Mouse (Mus musculus) 416B (cell line): ENCODE data around the gene Cacna2d3.

ENCODE experiments used
- DNase-seq: peaks from one replicate; pipeline ENCODE4 v3.0.0; 2011; ENCODE audit warnings: low read depth

Gene Cacna2d3

DNA sequence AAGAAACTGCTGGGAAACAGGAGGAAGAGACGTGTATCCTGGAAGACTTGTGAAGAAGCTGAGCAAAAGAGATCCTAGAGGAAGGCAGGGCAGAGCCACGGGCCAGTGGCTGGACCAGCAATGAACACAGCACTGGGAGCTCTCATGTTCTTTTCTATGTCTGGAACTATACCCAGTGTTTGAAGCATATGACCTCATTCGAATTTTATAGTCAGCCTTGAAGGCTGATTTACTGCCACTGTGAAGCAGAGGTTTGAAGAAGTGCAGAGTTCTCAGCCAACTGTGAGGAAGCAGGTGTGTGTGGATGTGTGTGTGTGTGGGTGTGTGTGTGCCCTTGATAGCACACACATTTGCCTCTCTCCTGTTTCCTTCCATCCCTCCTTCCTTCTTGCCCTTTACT is 483.2 kb downstream of the Cacna2d3 start:
- no peak for DNase-seq

DNA sequence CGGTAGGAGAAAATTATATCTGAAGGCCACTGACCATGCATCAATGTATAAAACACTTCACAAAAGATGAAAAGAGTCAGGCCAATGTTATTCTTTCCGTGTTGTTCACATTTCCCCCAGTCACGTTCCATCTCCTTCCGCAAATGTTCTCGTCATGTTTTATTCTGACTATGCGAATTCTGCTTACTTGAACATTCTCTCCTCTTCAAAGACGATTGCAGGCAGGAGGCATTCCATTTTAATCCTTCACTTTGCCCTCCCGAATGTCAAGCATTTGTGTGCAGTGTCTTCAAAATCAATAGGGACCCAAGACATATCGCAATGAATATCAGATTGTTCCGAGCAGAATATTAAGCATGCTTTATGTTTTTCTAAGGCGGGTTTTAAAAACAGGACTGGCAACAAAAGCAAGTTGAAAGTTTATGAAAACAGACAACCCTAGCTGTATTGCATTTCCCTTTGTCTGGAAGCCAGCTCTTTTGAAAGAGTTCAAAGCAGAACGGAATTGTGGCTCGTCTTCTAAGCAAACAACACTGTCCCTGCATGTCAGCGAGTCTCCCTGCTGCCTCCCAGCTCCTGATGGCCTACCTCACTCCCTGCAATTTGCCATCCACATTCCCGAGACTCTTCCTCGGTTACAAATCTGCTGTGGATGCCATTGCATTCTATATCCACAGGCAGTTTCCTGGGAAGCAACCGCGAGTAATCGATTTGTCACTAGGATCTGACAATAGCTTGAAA is 492.5 kb downstream of the Cacna2d3 start:
- DNase-seq = no peak

- no peak for DNase-seq
Measured at GRCm38 (mm10) chr14:29228471-29228870, 493.2 kb downstream of the Cacna2d3 start.

GRCm38 (mm10) chr14:29227959-29228358 is 493.7 kb downstream of the Cacna2d3 start:
- no peak for DNase-seq

DNA sequence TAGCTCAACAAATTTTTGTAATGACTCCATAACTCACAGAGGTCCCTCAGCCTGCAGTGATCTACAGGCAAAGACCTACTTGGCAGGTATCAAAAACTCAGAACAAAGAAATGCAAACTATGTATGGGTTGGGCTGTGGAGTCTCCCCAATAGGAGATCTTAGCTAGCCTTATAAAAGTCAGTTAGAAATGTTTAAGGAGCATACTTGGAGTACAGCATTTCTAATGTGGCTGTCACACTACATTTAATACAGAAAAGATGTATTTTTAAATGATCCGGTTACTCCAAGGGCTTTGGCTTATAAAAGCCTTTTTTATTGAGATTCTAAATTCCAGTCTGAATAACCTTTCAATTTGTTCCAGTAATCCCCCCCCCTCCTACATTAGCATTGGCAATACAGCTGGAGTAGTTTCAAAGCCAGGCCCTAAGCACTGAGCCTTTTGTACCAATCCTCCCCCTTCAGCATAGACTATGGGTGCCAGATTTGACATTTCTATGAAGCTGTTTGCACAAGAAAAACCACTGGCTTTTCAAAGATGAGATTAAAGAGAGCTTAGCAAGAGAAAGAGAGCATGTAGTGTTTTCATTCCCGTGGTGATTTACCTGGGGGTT is 495.8 kb downstream of the Cacna2d3 start:
- DNase-seq = no peak

DNA sequence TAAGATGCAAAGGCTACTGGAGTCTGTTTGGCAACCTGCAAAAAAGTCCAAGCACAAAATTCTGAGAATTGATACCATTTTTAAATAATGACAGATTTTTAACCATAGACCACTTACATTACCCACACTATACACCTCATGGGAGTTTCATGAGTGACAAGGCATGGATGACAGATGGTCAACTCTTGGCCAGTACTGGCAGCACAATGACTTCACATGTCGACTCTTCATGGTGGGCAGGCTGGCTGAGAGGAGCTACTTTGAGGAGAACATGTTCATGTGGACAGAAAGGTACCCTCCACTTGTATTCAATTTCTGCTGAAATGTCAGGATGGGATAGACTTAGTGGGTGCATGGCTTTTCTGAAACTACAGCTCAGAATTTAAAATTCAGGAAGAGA is 498.7 kb downstream of the Cacna2d3 start:
- no peak for DNase-seq

DNA sequence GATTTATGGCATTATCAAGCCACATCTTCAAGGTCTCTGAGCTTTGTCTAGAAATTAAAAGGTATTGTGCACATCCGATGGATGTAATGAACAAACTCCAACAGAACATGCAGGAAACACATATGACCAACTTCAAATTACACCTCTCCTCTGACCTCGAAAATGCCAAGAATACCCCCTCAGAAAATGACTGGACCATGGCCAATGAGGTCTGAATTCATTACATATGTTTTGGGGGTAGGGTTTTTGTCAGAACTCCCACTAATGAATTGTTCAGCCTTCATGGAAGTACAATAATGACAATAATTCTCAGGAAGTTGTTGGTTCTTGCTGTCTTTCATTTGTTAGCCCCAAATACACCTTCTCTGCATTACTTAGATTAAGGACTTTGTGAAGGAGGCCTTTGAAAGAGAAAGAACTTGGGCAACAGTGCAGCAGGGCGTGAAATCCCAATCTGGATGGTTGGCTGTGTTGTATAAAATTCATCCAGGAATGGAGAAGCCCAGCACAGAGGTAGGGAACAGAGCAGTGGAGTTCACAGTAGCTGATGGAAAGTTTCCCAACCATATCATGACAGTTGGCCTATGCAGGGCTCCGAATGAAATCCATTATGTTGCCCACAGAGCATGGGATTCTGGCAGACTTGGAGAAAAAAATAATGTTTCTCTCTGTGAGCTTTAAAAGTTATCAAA is 499.3 kb downstream of the Cacna2d3 start:
- DNase-seq = no peak

GRCm38 (mm10) chr14:29216106-29216505 is 505.6 kb downstream of the Cacna2d3 start:
- no peak for DNase-seq

- no peak for DNase-seq
Measured at GRCm38 (mm10) chr14:29204967-29205268, 516.7 kb downstream of the Cacna2d3 start.

- DNase-seq = no peak
Measured at GRCm38 (mm10) chr14:29204236-29204966, 517.3 kb downstream of the Cacna2d3 start.

DNA sequence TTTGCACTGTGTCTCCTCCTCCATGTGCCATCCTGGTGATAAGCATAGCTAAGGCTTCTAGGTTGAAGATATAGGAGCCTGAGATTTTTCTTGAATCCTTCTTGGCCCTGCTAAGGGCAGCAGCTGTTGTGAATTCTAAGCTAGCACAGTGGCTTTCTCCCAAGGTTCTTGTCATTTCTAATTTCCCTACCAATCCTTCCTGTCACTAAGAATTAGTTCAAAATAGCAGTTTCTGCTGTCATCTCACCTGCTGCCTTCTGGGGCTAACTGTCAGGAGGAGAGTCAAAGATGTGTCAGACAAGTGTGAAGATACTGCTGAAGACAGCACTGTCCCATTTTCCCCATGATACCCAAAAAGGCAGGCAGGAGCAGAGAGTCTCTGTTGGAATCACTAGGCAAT is 525.5 kb downstream of the Cacna2d3 start:
- no peak for DNase-seq

DNA sequence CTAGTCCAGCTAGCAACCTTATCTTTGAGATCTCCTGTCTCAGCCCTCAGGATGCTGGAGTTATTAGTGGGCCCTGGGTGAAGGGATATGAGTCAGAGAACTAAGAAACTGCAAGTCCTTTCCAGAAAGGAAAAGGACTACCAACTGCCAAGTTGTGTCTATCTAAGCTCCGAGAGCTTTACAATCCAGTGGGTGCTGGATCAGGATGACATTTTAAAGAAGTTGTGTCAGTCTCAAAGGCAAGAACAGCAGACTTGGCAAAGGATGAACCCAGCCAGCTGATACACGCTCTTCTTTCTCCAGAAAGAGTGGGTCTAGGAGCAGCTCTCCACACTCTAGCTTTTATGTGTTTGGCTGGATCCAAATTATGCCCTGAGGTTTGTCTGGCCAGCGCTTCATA is 530.2 kb downstream of the Cacna2d3 start:
- DNase-seq = no peak

DNA sequence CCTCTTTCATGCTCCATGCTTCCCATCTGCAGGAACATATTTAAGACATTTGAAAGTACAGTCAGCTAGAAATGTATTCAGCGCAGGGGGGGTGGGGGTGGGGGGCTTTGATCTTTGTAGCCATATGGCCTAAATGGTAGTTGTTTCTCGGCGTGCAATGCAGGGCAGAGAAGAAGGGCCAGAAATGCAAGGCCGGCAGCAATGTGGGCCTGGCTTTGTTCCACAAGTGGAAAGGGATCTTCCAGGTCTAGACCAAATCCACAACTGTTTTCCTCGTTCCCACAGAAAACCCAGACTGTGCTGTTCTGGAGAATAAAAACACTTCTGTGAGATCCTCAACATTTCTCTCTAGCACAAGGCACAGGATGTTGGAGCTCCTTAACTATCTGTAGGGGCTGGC is 537.9 kb downstream of the Cacna2d3 start:
- no peak for DNase-seq

DNA sequence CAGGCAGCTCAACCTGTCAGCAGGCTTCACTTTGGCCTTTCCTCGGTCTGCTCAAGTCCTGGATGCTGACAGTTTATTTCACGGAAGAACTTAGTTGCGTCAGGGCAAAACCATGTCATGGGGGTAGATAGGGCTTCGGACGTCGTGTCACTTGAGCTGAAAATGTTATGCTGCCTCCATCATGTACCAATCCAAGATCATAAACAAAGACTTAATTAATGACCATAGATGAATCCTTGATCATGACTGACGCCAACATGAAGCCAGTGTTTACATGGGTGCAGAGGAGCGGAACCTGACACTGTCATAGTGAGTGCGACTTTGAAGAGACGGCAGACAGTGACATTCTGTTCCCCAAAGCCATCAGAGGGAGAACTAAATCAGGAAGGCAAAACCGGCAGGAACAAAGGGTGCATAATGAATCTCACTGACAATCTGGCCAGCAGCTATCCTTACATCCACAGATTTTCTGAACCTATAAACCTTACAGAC is 542.2 kb downstream of the Cacna2d3 start:
- no peak for DNase-seq

DNA sequence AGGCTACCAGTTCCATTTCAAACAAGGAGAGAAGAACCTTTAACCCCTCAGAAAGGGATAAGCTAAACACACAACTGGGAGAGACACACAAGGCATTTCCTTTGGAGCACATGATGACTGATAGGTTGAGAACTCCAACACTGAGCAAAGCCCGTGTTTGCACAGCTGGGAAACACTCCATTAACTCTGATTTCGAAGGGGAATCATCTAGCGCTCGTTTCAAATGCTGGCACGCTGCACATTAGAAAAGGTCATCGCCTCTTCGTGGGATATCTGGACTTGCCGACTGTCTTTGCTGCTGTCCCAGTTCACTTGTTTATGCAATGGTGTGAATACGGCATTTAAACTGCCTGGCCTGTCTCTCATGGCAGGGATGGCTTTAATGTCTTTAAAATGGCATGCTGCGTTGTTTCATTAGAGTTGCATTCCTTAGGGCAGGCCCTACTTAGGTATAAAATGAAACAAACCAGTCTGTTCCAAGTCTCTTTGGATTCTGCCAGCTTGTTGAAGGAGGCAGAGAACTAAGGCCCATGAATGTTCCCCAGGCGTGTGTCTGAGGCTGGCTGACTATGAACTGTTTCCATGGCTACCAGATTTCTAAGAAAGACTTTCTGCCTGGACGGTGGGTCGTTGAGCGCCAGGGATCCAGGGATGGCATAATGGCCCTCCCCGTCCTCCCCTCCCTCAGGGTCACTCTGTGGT is 542.8 kb downstream of the Cacna2d3 start:
- no peak for DNase-seq

- no peak for DNase-seq
Measured at GRCm38 (mm10) chr14:29174762-29175161, 546.9 kb downstream of the Cacna2d3 start.

DNA sequence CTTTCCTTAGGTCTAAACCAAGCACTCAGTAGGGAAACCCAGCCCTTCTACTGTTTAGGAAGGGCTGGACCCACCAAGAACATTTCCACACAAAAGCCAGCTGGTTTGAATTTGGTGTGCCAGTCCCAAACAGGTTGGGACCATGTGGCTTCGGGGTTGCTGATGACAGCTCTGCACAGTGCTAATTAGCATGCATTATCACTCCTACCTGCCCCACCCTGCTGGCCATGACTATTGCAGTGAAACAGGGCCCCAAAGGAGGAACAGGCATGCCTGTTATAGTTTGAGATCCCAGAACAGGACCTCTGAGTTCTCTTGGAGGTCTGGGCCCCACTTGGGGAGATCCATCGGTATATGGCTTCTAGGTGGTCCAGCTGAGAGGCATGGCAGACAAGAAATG is 549.5 kb downstream of the Cacna2d3 start:
- no peak for DNase-seq

DNA sequence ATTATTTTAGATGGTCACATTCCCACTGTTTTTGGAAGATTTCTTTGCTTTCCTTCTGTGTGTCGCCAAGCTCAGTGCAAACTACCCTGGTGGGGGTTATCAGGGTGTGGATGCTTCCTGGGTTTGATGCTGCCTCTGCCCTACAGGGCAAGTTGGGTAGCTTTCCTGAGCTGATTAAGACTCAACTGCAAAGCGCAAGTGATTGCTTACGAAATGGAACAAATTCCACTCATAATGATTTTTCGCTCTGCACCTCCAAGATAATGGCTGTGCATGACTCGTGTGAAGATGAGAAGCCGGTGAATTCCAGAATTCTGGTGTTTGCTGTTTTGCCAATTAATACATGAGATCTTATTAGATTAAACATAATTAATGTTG is 557.0 kb downstream of the Cacna2d3 start:
- DNase-seq = no peak

DNA sequence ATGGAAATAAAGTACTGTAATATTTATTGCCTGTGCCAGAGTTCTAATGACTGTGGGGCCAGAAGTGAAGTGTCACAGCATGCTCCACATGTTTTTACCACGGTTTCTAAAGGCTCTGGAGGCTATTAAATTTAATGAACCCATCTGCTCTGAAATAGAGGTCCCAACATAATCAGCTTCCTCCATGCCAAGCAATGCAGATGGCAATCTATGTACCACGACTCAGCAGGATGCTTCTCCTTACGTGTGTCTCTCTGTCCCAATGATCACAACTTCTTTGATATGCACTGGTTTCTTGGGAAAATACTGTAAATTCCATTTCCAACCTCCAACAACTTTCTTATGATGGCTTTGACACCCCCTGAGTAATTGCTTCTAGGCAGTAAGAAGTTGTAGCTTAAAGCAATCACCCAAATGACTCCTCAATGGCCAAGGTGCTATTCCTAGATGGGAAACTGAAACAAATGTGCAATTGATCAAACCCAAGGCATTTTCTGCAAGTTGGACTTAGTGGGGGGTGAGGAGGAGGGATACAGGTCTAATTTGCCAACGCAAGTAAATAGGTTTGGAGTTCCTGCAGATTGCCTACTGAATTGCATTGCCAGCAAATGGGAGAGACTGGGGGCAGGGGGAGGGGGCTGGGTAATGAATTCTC is 557.5 kb downstream of the Cacna2d3 start:
- DNase-seq = no peak

- no peak for DNase-seq
Measured at GRCm38 (mm10) chr14:29159803-29160202, 561.9 kb downstream of the Cacna2d3 start.

DNA sequence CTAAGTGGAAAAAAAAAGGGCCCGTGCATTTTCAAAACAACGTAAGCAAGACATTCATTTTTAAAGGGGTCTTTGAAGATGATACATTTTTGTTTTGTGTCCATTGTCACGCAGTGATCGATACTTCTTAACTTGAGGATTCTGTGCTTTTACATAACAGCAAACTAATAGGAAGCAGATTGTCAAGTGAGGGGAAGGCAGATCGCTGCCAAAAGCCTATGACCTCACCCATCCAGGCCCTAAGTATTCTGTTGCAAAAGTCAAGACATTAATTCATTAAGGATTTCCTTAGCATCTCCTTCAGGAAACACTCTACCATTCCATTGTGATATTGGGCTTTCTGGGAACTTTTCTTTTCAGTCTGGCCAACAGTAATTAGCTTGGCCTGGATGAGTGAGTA is 564.6 kb downstream of the Cacna2d3 start:
- no peak for DNase-seq

- DNase-seq = no peak
Measured at GRCm38 (mm10) chr14:29144184-29144583, 577.5 kb downstream of the Cacna2d3 start.
